Mouse (Mus musculus) macrophage (primary cell): Measurements from ENCODE around the gene Pla2g7. TPM values are rescaled to one million over a fixed set of nuclear protein-coding genes. Genes with fewer than 3 reads are reported as not detected.
"Not testable (repeated sequence)": the region's sequence is repeated elsewhere in the genome, so short reads cannot be mapped to it uniquely, and the experiment has no call there.

ENCODE experiments used
- H3K27ac ChIP-seq: fragments of 350-480 bp; formaldehyde crosslinking; 2 replicates; pipeline ENCODE4 v1.9.0; 2021
- H3K36me3 ChIP-seq: fragments of 350-480 bp; formaldehyde crosslinking; 2 replicates; pipeline ENCODE4 v1.9.0; 2021; ENCODE audit errors: inconsistent target
- H3K4me3 ChIP-seq: fragments of 350-480 bp; formaldehyde crosslinking; 2 replicates; pipeline ENCODE4 v1.9.0; 2021; ENCODE audit errors: inconsistent target
- H3K79me2 ChIP-seq: fragments of 350-480 bp; formaldehyde crosslinking; 2 replicates; pipeline ENCODE4 v1.9.0; 2021; ENCODE audit errors: inconsistent target
- WGBS: methylation state at CpG from one replicate; pipeline ENCODE4 v1.1.7; 2026; ENCODE audit warnings: inconsistent platforms; ENCODE audit not compliant: missing documents; 5-methylcytosine and 5-hydroxymethylcytosine counted together
- polyA plus RNA-seq: library from polyadenylated mRNA; stranded (reverse); fragments of 250-400 nt; gene quantifications from 3 replicates; pipeline ENCODE4 v1.2.4, GENCODE M21; 2018; ENCODE audit warnings: inconsistent platforms
- total RNA-seq, 78 experiments: library from RNA; depleted of rRNA; stranded (reverse); fragments of 250-400 nt; gene quantifications; 1 replicate in 9 of 78; 2 replicates in 24 of 78; 3 replicates in 43 of 78; 4 replicates in 2 of 78; pipeline ENCODE4 v1.2.4; 2018; ENCODE audit warnings: inconsistent platforms in 56 of 78

Gene Pla2g7
- 10 to 100 TPM in 10 of 26 experiments, 1 to 10 TPM in 16; 1.1 to 25.6 (median 8.3) TPM for total RNA-seq (2018; cell fraction: chromatin; rRNA removed)
- total RNA-seq (2018; cell fraction: cytosol; rRNA removed): 10 to 100 TPM; 24.1 to 62.2 (median 39.8) TPM
- total RNA-seq (2018; cell fraction: nucleus; rRNA removed): 10 to 100 TPM in 25 of 26 experiments, 1 to 10 TPM in 1; 9.8 to 85.9 (median 48.3) TPM
- polyA plus RNA-seq: 46.4 to 103 TPM (median 54.4 TPM) in 3 replicates

DNA sequence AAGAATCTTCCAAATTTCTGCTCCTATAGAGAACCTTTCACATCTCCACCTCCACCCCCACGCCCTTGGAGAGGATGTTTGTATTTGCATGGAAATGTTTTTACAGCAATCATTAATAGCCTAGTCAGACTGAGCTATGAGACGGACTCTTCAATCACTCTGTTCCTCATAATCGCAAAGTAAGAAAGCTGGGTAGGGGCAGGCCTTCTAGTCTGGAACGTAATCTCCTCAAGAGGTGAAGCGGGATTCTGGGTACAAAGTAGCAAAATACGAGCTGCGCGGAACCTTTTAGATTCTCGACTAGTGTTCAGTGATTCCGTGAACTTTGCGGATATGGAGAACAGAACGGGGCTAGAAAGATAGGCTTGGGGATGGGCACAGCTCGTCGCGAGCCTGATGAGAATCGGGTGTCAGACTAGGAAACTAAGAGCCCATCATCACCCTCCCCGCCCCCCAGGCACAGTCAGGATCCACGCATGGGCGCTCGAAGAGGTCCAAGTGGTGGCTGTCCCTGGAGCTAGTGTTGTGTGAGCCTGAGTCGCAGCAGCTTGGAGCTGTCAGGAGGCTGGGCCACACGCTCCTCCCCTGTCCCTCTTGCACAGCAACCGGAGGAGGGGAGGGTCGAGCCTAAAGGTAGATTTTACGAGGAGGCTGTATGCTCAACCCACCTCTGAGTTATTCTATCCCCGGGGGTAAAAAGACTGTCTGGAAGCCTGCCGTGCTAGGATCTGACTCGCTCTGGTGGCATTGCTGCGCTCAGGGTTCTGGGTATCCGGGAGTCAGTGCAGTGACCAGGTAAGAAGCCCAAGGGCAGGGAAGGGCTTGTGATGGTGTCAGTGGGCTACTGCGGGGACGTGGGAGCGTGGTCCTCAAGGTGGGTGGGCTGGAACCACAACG lies at the start of gene Pla2g7:
Pla2g7 (plus strand) TSS at position 107 of the 897 bp plus-strand sequence.
- Histone ChIP-seq H3K4me3 (peak within 1 kb of the TSS; percentile 1; the same call in 1 of the 2 replicates), H3K27ac (no peak within 1 kb of the TSS), H3K79me2 (peaks cover 14% of the 10 kb centered on the region; the same call in 1 of the 2 replicates), H3K36me3 (no peaks in the 10 kb centered on the region)
- WGBS: 22% methylated on average over 34 of the region's 34 CpGs

DNA sequence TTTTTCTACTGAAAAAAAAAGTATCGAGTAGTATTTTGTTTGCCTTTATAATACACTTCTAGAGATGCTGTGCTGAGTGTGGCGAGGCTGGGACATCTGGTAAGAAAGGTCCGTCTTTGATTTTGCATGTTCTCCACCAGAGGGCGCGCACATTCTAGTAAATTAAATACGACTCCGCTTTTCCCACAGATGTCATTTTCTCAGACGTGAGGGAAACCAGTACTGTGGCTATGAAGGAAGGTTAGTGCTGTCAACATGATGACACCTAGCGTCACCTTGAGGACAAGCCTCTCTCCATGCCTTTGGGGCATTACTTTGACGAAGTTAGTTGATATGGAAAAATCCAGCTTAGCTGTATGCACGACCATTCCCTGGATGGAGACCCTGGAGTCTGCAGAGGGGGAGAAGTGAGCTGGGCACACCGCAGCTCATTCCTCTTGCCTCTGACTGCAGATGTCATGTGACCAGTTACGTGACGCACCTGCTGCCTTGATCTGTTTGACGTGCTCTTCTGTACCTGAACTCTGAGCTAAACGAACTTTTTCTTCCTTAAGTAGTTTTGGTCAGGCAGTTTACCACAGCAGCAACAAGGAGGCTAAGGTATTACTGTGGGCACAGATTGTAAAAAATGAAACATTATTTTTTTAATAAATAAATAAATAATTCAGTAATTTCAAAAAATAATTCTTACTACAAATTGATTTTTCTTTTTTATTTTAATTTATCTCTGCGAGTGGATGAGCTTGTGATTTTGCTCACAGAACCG lies 49.1 kb upstream of the Pla2g7 start:
- Histone ChIP-seq H3K4me3 (no peak overlapping the region), H3K36me3 (no peaks in the 10 kb centered on the region), H3K79me2 (no peaks in the 10 kb centered on the region), H3K27ac (no peak overlapping the region)
- 30% methylated on average over 18 of the region's 18 CpGs for WGBS

DNA sequence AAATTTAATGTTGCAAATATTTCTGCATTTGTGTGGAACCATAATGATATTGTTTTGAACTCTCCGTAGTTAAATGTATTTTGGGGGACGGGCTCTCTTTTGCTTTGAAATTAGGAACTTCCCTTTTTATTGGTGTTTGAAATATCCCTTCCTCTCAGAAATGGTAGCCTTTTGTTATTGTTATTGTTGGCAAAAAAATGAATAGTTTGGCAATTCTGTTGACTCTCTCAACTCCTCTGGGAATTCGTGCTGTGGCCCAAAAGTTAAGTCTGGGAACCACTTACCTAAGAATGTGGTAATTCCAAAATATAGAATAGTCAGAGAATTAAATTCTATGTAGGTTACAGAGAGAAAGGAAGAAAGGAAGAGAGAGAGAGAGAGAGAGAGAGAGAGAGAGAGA lies 47.7 kb upstream of the Pla2g7 start:
- WGBS: 28% methylated on average over 3 of the region's 3 CpGs
- Histone ChIP-seq H3K79me2 (no peaks in the 10 kb centered on the region), H3K27ac (no peak overlapping the region), H3K4me3 (no peak overlapping the region), H3K36me3 (no peaks in the 10 kb centered on the region)

DNA sequence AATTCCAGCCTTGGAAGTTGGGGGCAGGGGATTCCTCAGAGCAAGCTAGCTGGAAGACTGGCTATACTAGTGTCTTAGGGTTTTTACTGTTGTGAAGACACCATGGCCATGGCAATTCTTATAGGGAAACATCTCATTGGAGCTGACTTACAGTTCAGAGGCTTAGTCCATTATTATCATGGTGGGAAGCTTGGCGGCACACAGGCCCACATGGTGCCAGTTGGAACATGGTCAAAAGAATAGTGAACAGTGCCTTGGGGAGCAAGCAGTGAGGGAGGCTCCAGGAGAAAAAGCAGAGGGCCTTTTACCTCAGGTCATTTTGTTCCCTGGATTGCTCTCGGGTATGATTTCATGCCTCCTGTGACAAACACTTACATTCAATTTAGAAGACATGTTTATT lies 37.4 kb upstream of the Pla2g7 start:
- Histone ChIP-seq H3K36me3 (no peaks in the 10 kb centered on the region), H3K27ac (no peak overlapping the region), H3K4me3 (no peak overlapping the region), H3K79me2 (no peaks in the 10 kb centered on the region)
- 96% methylated on average over 2 of the region's 2 CpGs for WGBS

DNA sequence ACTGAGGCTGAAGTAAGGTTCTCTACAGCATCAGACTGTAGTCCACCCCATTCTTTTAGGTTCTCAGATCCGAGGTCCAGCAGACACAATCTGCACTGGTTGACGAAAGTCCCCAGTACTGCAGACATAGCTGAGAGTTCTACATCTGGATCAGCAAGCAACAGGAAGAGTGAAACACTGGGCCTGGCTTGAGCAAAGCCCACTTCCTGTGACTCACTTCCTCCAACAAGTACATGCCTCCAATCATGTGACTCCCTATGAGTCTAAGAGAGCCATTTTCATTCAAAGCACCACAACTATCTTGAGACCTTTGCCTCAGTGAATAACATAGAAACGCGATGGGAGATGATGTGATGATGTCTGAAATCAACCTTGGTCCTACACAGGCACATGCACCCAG lies 36.7 kb upstream of the Pla2g7 start:
- WGBS: 95% methylated on average over 4 of the region's 4 CpGs

DNA sequence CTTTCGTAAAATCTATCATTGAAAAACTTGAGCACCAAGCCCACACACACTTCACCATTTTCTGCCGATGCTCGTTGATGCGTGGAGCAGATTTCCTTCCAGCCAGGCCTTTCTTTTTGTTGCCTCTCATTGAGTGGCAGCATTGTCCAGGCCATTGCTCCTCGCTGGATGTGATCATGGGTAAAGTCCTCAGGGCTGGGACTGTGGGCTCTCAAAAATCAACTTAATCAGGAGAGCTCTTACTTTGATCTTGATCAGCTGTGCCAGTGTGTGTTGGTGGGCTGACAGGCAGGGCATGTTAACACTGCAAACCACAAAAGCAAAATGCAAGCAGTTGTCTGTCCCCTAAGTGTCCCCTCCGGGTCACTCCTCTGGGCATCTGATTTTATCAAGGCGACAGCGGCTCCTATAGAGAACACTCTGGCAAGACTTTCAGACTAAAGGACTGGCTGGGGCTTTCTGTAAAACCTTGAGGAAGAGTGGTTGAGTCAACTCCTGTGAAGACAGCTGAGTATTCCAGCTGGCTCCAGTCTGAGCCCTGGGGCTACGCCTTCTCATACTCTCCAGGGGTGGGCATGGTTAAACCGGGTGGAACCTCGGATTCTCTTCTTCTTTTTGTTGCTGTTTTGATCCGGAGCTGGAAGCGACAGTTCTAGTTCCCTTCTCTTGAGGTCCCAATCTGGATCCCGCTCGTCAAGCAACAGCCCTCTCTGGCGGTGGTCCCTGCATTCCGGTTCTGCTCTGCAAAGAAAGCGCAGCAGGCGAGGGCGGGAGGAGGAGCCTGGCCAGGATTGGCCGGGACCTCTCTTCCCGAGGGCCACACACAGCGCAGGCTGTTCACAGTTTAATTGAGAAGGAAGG lies 33.3 kb upstream of the Pla2g7 start:
- H3K27ac ChIP-seq: no peak overlapping the region
- H3K79me2 ChIP-seq: no peaks in the 10 kb centered on the region
- no peaks in the 10 kb centered on the region for H3K36me3 ChIP-seq
- 38% methylated on average over 23 of the region's 23 CpGs for WGBS
- H3K4me3 ChIP-seq: no peak overlapping the region

More for the DNA sequence above, 36.7 kb upstream of the Pla2g7 start:
- Histone ChIP-seq H3K36me3 (no peaks in the 10 kb centered on the region), H3K79me2 (no peaks in the 10 kb centered on the region), H3K4me3 (no peak overlapping the region), H3K27ac (no peak overlapping the region)

DNA sequence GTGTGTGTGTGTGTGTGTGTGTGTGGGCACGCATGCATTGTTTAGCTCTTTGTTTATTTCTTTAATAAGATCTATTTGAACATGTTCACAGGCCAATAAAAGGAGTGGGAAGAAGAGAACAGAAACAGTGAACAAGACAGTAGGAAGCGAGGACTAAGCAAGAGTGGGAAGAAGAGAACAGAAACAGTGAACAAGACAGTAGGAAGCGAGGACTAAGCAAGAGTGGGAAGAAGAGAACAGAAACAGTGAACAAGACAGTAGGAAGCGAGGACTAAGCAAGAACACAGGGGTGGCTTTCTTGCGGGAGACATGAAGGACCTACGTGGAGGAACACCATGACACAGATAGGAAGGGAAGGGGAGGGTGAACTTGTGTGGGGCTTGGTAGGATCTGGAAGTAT lies 31.1 kb upstream of the Pla2g7 start:
- WGBS: 67% methylated on average over 5 of the region's 6 CpGs
- H3K36me3 ChIP-seq, H3K79me2 ChIP-seq, H3K27ac ChIP-seq, H3K4me3 ChIP-seq: not testable (repeated sequence)

DNA sequence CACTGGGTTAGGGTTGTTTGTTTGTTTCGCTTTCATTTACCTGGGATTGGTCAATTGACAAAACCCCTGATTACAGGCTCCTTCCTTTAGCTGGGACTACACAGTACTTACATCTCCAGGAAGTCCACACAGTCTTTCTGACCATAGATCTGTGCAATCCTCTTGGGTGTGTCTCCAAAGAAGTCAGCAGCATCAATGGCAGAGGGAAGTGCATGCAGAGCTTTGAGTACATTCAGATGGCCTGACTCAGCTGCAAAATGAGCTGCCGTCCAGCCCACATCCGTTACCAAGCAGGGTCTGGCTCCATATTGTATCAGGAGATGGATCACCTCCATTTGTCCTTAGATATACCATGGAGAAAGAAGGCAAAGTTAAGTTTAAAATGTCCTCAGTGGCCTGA lies 29.1 kb upstream of the Pla2g7 start:
- no peaks in the 10 kb centered on the region for H3K79me2 ChIP-seq
- H3K36me3 ChIP-seq: no peaks in the 10 kb centered on the region
- no peak overlapping the region for H3K4me3 ChIP-seq
- WGBS: 64% methylated on average over 3 of the region's 3 CpGs
- H3K27ac ChIP-seq: no peak overlapping the region

DNA sequence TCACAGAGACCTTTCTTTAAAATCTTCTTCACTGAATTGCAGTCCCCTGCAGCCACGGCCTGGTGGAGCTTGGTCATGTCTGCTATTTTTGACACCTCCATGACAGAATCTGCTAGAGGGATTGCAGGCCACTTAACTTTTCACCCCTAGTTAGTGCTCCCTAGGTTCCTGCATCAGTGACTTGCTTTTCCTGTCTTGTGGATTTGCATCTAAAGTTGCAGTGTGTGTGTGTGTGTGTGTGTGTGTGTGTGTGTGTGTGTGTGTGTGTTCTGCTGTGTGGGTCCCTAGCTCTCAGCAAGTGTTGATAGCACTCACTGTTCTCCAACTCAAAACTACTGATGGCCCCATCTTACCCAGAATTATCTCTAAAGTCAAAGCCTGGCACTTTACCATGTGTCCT lies 24.4 kb upstream of the Pla2g7 start, which contains the start of gene Ankrd66:
Ankrd66 (minus strand) TSS at position 101 of the 400 bp plus-strand sequence.
- Histone ChIP-seq H3K79me2 (no peaks in the 10 kb centered on the region), H3K36me3 (no peaks in the 10 kb centered on the region), H3K4me3 (no peak within 1 kb of the TSS), H3K27ac (no peak within 1 kb of the TSS)
- WGBS: 74% methylated on average over 1 of the region's 1 CpGs

DNA sequence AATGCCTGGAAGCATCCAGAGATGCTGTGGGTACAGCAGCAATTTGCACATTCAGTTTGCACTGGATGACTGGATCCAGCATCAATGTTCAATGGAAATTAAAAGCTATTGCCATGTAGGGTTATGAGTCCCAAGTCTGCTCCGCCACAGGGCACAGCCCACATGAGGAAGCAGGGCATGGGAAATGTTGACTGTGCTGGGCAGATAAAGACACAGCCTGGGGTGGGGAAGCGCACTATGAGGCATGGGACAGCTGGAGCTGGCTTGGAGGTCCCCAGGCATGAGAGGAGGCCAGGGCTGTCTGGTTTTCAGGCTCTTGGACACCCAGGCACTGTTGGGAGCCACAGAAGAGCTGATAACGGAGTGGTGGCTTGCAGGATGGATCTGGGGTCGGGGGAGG lies 23.9 kb upstream of the Pla2g7 start:
- Histone ChIP-seq H3K4me3 (no peak overlapping the region), H3K36me3 (no peaks in the 10 kb centered on the region), H3K79me2 (no peaks in the 10 kb centered on the region), H3K27ac (no peak overlapping the region)
- 94% methylated on average over 4 of the region's 4 CpGs for WGBS

DNA sequence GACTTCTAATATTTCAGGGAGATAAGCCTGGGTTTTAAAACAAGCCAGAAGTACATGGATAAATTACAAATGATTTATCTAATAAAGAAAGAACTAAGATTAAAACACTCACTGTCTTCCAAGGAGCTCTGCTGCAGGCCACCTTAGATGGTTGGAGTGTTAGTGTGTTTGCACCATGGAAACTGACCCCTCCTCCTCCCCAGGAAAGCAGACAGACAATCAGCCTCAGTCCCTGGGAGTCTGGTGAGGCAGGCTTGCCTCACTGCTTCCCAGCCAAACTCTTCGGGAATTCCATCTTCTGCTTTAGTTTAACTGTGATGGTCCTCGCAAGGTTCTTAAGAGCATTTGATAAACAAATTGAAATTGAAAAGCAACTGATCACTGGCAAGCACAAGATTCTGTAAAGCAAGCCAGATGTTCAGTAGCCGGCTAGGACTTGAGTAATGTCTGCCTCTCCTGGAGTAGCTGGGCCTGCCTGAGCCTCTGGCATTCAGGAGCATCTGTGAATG lies 16.7 kb upstream of the Pla2g7 start:
- H3K79me2 ChIP-seq: no peaks in the 10 kb centered on the region
- WGBS: 92% methylated on average over 3 of the region's 3 CpGs
- H3K4me3 ChIP-seq: no peak overlapping the region

DNA sequence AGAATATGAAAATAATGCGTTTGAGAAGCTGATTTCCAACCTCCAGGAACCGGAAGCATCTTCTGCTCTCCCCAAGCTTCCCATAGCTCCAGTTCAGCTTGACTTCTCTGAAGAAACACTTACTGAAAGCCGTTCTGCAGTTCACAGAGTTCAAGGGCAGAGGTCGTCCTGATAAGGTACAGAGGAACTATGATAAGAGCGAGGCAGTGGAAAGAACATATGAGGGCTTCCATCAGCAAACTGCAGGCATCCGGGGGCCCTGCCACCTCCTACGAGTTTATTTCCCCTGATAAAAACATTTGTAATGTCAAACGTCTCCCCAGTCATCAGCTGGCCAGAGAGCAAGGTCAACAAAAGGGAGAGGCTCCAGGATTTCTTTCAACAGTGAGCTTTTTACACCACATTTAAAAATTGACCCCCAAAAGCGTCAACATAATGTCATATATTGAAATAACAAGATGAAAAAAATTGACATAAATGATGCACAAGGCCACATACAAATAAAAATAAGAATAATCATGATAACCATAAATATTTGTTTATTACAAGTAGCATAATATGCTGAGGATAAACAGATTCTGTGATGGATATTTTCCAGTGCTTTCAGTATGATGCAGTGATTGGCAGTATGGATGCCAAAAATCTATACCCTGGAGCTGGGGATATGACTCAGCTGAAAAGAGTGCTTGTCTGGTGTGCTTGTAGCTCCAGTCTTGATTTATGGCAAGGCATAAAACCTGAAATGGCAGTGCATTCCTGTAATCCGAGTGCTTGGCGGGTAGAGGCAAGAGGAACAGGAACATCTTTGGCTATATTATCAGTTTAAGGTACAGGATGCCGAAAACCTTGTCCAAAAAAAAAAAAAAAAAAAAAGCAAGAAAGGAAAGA lies 13.1 kb upstream of the Pla2g7 start:
- Histone ChIP-seq H3K27ac (no peak overlapping the region), H3K36me3 (no peaks in the 10 kb centered on the region), H3K79me2 (no peaks in the 10 kb centered on the region), H3K4me3 (no peak overlapping the region)
- WGBS: 48% methylated on average over 12 of the region's 12 CpGs

More for the DNA sequence above, 16.7 kb upstream of the Pla2g7 start:
- Histone ChIP-seq H3K27ac (no peak overlapping the region), H3K36me3 (no peaks in the 10 kb centered on the region)

DNA sequence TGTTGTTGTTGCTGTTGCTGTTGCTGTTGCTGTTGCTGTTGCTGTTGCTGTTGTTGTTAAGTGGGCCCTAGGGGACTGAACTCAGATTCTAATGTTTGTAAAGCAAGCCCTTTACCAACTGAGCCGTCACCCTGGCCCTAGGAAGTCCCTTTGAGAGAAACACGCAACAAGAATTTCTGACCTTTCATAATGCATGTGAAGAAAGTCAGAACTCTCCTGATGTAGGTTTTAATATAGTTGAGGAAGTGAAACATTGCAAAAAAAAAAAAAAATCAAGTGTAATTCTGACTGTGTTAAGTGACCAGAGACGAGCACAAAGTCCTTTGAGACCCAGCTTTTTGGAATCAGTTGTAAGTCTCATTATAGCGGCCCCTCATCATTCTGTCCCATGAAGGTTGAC lies 10.8 kb upstream of the Pla2g7 start:
- H3K36me3 ChIP-seq: no peaks in the 10 kb centered on the region
- 31% methylated on average over 4 of the region's 4 CpGs for WGBS
- H3K4me3 ChIP-seq: no peak overlapping the region
- H3K27ac ChIP-seq: peak overlapping the region; percentile 94
- H3K79me2 ChIP-seq: no peaks in the 10 kb centered on the region
